Mouse (Mus musculus) G1E (cell line): ENCODE results near the gene Gja4. TPM values are rescaled to one million over a fixed set of nuclear protein-coding genes. Genes with fewer than 3 reads are reported as not detected.

ENCODE experiments used
- ATAC-seq: 2 replicates; pipeline ENCODE4 v1.8.0; 2016; ENCODE audit warnings: mild to moderate bottlenecking; ENCODE audit not compliant: insufficient number of reproducible peaks, poor library complexity, low FRiP score, severe bottlenecking; ENCODE audit errors: extremely low read depth
- DNase-seq: peaks from one replicate; pipeline ENCODE4 v3.0.0; 2012; ENCODE audit warnings: low spot score
- H3K27me3 ChIP-seq: 2 replicates; pipeline ENCODE4 v1.6.1; 2012; ENCODE audit warnings: mild to moderate bottlenecking, low read length, inconsistent platforms; ENCODE audit not compliant: insufficient read depth
- H3K36me3 ChIP-seq: replicated peaks from 2 replicates; pipeline ENCODE3; 2012; ENCODE audit warnings: mild to moderate bottlenecking, inconsistent platforms
- H3K4me1 ChIP-seq: 2 replicates; pipeline ENCODE4 v1.6.1; 2012; ENCODE audit warnings: low read depth, low read length, inconsistent platforms, mixed read lengths; ENCODE audit not compliant: insufficient read depth
- H3K4me3 ChIP-seq: 2 replicates; pipeline ENCODE4 v1.5.1; 2012; ENCODE audit warnings: low read depth, mild to moderate bottlenecking, inconsistent platforms, low read length, moderate library complexity, mixed read lengths
- H3K9me3 ChIP-seq: replicated peaks from 2 replicates; pipeline ENCODE4 v1.6.1; 2012; ENCODE audit warnings: inconsistent platforms
- CTCF ChIP-seq: IDR thresholded peaks from 2 replicates; pipeline ENCODE4 v1.5.1; 2012; ENCODE audit warnings: low read depth, low read length, inconsistent platforms, mixed read lengths
- GATA1 ChIP-seq: IDR thresholded peaks from 2 replicates; pipeline ENCODE4 v1.6.1; 2012; ENCODE audit warnings: borderline replicate concordance, low read length, inconsistent platforms, mixed read lengths
- GATA2 ChIP-seq: IDR thresholded peaks from 2 replicates; pipeline ENCODE4 v1.6.1; 2012; ENCODE audit warnings: low read depth, low read length, inconsistent platforms, borderline replicate concordance
- POLR2AphosphoS5 ChIP-seq: IDR thresholded peaks from 2 replicates; pipeline ENCODE4 v1.6.1; 2012; ENCODE audit warnings: low read depth, low read length, inconsistent platforms; ENCODE audit not compliant: insufficient replicate concordance
- TAL1 ChIP-seq: conservative IDR thresholded peaks from 2 replicates; pipeline ENCODE4 v1.6.1; 2012; ENCODE audit warnings: low read depth, low read length, inconsistent platforms, mixed read lengths
- polyA plus RNA-seq: library from polyadenylated mRNA; stranded (reverse); fragments of >175 nt; gene quantifications from 2 replicates; pipeline ENCODE4 v1.2.3, GENCODE M21; 2012
- total RNA-seq, 2 experiments: library from RNA; stranded (forward) in 1 of 2; stranded (reverse) in 1 of 2; fragments of 200-1000 nt in 1 of 2; fragments of >200 nt in 1 of 2; fragmentation: Nextera tagmentation in 1 of 2; gene quantifications; 2 replicates each; pipeline ENCODE4 v1.2.3; 2014 to 2017

Gja4 gene
- total and polyA plus RNA-seq, 3 experiments, result 0.11 TPM; not detected in 2

GRCm38 (mm10) chr4:127352594-127352993 is 38.8 kb upstream of the Gja4 start:
- H3K36me3 ChIP-seq, result no peaks in the 10 kb centered on the region
- H3K9me3 ChIP-seq, result peaks cover 97% of the 10 kb centered on the region
- no peaks in the 10 kb centered on the region for H3K4me1 ChIP-seq
- DNase-seq (no peak), ATAC-seq (no peak)
- no peak overlapping the region for H3K4me3 ChIP-seq
- no peak for TF ChIP-seq TAL1
- no peak for TF ChIP-seq GATA2
- no peak for TF ChIP-seq POLR2AphosphoS5
- TF ChIP-seq GATA1, result no peak
- no peak for TF ChIP-seq CTCF
- no peaks in the 10 kb centered on the region for H3K27me3 ChIP-seq

DNA sequence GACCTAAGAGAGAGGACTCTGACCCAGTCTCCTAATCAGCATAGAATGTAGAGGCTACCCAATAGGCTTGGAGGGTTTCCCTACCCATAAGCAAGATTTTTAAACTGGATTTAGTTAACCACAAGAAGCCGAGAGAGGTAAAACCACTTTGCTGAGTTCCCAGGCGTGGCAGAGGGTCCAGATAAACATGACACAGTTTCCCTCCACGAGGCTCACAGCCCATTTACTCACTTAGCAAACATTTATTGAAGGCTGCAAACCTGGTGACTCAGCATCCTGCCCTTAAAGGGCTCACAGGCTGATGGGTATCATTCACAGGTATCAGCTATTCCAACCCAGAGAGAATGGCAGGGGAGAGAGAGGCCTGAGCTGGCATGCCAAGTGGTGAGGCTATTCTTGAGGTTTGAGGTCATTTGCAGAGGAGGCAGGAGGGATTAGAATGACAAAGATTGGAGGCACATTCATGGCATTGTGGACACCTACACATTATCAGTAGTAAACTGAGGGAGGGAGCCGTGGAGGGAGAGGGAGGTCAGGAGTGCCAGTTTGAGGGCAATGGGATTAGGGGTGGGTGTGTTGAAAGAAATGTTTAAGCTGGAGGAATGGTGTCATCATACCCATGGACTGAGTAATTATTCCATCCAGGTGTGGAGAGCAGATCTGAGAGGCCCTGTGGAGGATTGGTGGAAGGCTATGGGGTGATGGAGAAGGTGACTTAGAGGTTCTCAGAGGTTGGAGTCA is 35.9 kb upstream of the Gja4 start:
- no peaks in the 10 kb centered on the region for H3K36me3 ChIP-seq

GRCm38 (mm10) chr4:127345000-127345399 is 31.2 kb upstream of the Gja4 start:
- Histone ChIP-seq H3K4me3 (no peak overlapping the region), H3K27me3 (no peaks in the 10 kb centered on the region), H3K36me3 (no peaks in the 10 kb centered on the region), H3K4me1 (no peaks in the 10 kb centered on the region), H3K9me3 (peaks cover 79% of the 10 kb centered on the region)
- no peak for ATAC-seq
- no peak for DNase-seq
- TF ChIP-seq CTCF (no peak), TAL1 (no peak), GATA1 (no peak), GATA2 (no peak), POLR2AphosphoS5 (no peak)

More for the DNA sequence above, 35.9 kb upstream of the Gja4 start:
- H3K4me3 ChIP-seq, result no peak overlapping the region
- no peak for TF ChIP-seq TAL1
- no peak for TF ChIP-seq POLR2AphosphoS5
- no peak for TF ChIP-seq GATA1
- no peak for TF ChIP-seq GATA2
- TF ChIP-seq CTCF, result no peak
- H3K27me3 ChIP-seq, result no peaks in the 10 kb centered on the region
- no peaks in the 10 kb centered on the region for H3K4me1 ChIP-seq
- H3K9me3 ChIP-seq, result peaks cover 95% of the 10 kb centered on the region
- ATAC-seq (no peak), DNase-seq (no peak)

DNA sequence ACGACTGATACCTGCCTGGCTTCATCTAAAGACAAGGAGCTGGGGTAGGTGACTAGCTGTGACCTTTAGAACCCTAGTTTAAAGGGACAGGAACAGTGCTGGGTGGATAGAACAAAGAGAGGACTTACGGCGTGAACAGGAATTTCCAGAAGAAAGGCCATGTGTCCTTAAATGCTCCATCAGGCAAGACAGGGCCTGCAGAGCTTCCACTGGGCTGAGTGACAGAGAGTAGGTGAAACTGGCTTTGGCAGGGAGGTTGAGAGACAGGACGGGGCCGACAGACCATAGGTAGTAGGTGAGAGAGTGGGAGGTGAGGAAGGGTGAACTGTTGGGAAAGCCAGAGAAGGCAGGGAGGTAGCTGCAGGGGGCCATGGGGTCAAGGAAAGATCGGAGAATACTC is 27.5 kb upstream of the Gja4 start:
- no peaks in the 10 kb centered on the region for H3K27me3 ChIP-seq
- ATAC-seq (no peak), DNase-seq (no peak)
- no peaks in the 10 kb centered on the region for H3K36me3 ChIP-seq
- no peaks in the 10 kb centered on the region for H3K4me1 ChIP-seq
- no peak overlapping the region for H3K4me3 ChIP-seq
- H3K9me3 ChIP-seq, result peaks cover 66% of the 10 kb centered on the region
- TF ChIP-seq POLR2AphosphoS5 (no peak), TAL1 (no peak), CTCF (no peak), GATA2 (no peak), GATA1 (no peak)

- Histone ChIP-seq H3K4me1 (no peaks in the 10 kb centered on the region), H3K36me3 (no peaks in the 10 kb centered on the region), H3K4me3 (no peak overlapping the region), H3K9me3 (peaks cover 71% of the 10 kb centered on the region), H3K27me3 (no peaks in the 10 kb centered on the region)
- TF ChIP-seq TAL1, result no peak
- TF ChIP-seq GATA1, result no peak
- no peak for TF ChIP-seq GATA2
- no peak for TF ChIP-seq CTCF
- TF ChIP-seq POLR2AphosphoS5, result no peak
- DNase-seq (no peak), ATAC-seq (no peak)
These were observed 23.8 kb upstream of the Gja4 start for GRCm38 (mm10) chr4:127337668-127338067.

- no peaks in the 10 kb centered on the region for H3K27me3 ChIP-seq
- peak overlapping the region; percentile 30; the same call in 1 of the 2 replicates for H3K4me3 ChIP-seq
- no peaks in the 10 kb centered on the region for H3K36me3 ChIP-seq
- DNase-seq (no peak), ATAC-seq (no peak)
- TF ChIP-seq GATA1, result no peak
- no peak for TF ChIP-seq CTCF
- no peak for TF ChIP-seq TAL1
- TF ChIP-seq GATA2, result no peak
- no peak for TF ChIP-seq POLR2AphosphoS5
- H3K9me3 ChIP-seq, result peaks cover 72% of the 10 kb centered on the region
- no peaks in the 10 kb centered on the region for H3K4me1 ChIP-seq
These were observed 21.1 kb upstream of the Gja4 start for GRCm38 (mm10) chr4:127334870-127335504.
